Mouse (Mus musculus) brain, embryonic 14.5 days (tissue): ENCODE results near the gene Rassf1. TPM values are rescaled to one million over a fixed set of nuclear protein-coding genes. Genes with fewer than 3 reads are reported as not detected.

Experiments
- DNase-seq: peaks from one replicate; pipeline ENCODE4 v3.0.0-alpha.2; 2011; ENCODE audit warnings: low read depth
- CTCF ChIP-seq: fragments of 200-500 bp; IDR thresholded peaks from 2 replicates; pipeline ENCODE4 v1.5.1; 2012; ENCODE audit warnings: inconsistent platforms, mild to moderate bottlenecking, moderate library complexity, borderline replicate concordance; ENCODE audit not compliant: insufficient read depth, insufficient read length; ENCODE audit errors: extremely low read depth
- POLR2A ChIP-seq: fragments of 200-500 bp; IDR thresholded peaks from 2 replicates; pipeline ENCODE4 v1.6.1; 2012; ENCODE audit warnings: mild to moderate bottlenecking, inconsistent platforms, borderline replicate concordance; ENCODE audit not compliant: poor library complexity, insufficient read depth, insufficient read length, severe bottlenecking; ENCODE audit errors: extremely low read depth
- polyA plus RNA-seq: library from polyadenylated mRNA; depleted of rRNA; stranded (reverse); fragments of >200 nt; gene quantifications from 2 replicates; pipeline ENCODE4 v1.2.3, GENCODE M21; 2012

The Rassf1 gene
- polyA plus RNA-seq, 1 experiment = 31.5 TPM

GRCm38 (mm10) chr9:107593101-107593976 is 42.0 kb downstream of the Rassf1 start:
- DNase-seq = peak; percentile 56
- no peak for TF ChIP-seq POLR2A
- TF ChIP-seq CTCF = no peak

- TF ChIP-seq POLR2A (no peak), CTCF (no peak)
- no peak for DNase-seq
Observed at GRCm38 (mm10) chr9:107594281-107595062, 43.1 kb downstream of the Rassf1 start.

- no peak for DNase-seq
- TF ChIP-seq POLR2A = no peak
Observed at GRCm38 (mm10) chr9:107596619-107597569, 45.5 kb downstream of the Rassf1 start.

GRCm38 (mm10) chr9:107598385-107598784 is 47.0 kb downstream of the Rassf1 start:
- DNase-seq = no peak
- TF ChIP-seq POLR2A (no peak), CTCF (no peak)

DNA sequence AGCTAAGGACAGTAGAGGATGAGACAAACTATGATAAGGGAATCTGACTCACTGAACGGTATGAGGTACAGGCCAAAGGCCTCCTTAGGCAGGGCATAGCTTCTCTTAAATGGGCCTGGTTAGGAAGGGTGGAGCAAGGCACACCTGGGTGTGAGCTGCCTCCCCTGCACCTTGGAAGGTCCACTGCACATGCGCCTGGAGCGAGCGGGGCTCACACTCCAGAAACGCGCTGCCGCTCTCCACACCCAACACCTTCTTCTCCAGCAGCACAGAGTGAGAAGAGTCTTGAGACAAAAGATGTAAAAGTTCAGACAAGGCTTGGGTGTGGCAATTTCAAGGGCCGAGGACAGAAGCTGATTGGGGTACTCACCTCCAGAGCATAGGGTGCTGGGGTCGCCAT is 48.1 kb downstream of the Rassf1 start:
- DNase-seq = no peak
- no peak for TF ChIP-seq CTCF
- TF ChIP-seq POLR2A = no peak

- TF ChIP-seq POLR2A (no peak), CTCF (no peak)
- DNase-seq = no peak
Observed at GRCm38 (mm10) chr9:107599842-107600241, 48.5 kb downstream of the Rassf1 start.

DNA sequence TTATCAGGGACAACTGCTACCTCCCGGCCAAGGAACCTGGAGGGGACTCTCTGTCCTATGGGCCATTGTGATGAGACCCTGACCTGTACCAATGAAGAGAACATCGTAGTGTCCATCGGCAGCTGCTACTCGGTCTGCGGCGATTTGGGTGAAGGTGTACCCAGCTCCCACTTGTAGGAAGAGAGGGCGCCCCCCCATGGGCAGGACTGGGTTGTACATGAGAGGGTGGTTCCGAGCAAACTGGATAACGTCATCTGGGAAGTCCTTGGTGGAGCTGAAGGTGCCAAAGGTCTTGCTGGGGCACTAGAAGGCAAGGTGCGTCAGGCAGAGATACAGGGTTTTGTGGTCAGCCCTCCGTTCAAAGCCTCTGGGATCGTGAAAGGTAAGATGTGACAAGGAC is 49.4 kb downstream of the Rassf1 start:
- DNase-seq = no peak
- TF ChIP-seq CTCF (no peak), POLR2A (no peak)

DNA sequence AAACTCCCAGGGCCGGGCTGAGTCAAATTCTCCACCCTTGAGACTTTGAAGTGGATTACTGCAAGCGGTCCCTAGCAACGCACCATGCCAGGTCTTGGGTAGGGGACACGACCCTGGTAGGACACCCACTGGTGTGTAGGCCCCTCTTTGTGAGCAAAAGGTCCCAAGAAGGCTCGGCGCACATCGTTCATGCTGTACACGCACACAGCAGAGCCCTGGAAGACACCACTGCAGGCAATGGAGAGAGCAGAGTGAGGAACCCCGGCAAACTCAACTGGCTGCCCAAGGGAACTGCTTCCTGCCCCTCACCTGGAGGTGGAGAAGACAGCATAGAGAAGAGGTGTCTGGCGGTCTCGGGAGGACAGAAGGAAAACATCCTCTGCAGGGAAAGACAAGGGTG is 49.9 kb downstream of the Rassf1 start:
- no peak for DNase-seq
- TF ChIP-seq CTCF (no peak), POLR2A (no peak)

DNA sequence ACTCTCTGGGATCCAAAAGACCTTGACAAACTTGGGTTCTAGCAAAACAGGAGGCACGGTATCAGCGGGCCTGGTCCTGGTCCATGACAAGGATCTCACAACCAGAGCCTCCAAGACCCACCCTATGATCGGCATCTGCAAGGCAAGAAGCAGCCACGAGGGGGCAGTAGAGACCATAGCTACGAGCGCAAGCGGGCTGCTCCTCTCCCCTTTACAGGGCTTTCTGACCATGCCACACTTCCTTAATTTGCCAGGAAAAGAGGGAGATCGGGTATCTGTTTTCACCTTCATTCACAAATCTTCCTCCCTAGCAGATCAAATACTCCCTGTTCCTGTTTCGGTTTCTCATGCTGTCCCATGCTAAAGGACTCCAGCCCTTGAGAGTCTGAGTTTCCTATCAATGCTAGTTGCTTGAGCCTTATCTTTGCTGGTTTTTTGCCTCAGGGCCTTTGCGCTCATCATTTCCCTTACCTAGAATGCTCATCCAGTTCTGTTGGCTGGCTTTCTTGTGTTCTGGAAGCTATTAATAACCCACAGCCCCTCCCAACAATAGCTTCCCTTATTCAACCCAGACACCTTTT is 50.8 kb downstream of the Rassf1 start:
- TF ChIP-seq POLR2A = no peak
- TF ChIP-seq CTCF = peak; percentile 100
- peak; percentile 94 for DNase-seq

- DNase-seq = no peak
- TF ChIP-seq POLR2A (no peak), CTCF (no peak)
Observed at GRCm38 (mm10) chr9:107603251-107603650, 51.9 kb downstream of the Rassf1 start.
